Mouse (Mus musculus): ENCODE data around the gene Slc6a6.

Gene Slc6a6

GRCm38 (mm10) chr6:91683602-91684473 lies at the start of gene Slc6a6:
TSS of gene Slc6a6 (plus strand) at chr6:91684053.
- DNase-seq (ENCODE audit: low spot score in 2 of 2): peak; percentile 80 to 91

GRCm38 (mm10) chr6:91634417-91634816 lies 49.4 kb upstream of the Slc6a6 start:
- DNase-seq (ENCODE audit: low spot score in 2 of 2): no peak

- no peak for DNase-seq (ENCODE audit: low spot score in 2 of 2)
Measured at GRCm38 (mm10) chr6:91634876-91635275, 49.0 kb upstream of the Slc6a6 start.

DNA sequence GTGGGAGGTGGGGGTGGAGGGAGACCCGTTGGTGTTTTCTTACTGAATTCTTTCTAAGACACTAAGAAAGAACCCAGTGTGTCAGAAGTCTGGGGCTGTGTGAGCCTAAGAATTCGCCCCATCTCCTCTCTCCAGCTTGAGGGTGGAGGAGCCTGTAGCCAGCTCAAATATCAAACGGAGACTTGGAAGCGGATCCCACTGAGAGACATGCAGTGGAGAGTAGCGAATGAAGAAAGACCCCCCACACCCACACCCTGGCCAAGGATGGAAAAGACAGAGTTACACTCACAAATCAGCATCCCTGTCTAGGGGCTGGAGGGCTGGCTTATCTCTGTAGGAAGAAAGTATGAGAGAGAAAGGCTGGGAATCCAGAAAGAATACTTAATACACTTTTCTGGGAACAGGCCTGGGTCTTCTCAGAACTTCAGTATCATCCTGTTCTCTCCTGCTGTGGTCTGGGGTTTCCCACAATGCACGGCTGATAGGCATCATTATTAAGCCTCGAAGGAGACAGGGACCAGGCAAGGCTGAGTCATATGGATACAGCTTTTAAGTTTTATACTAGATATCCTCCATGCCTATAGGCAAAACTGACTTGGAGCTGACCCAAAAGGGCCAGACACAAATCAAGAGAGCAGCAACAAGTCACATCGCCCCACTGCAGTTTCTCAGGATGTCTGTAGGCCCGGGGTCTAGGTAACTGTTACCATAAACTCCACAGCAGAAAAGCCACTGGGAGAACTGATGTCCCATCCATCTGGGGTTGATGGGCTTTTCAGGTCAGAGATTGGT lies 45.5 kb upstream of the Slc6a6 start:
- DNase-seq (ENCODE audit: low spot score in 2 of 2): no peak

- no peak for DNase-seq (ENCODE audit: low spot score in 2 of 2)
Measured at GRCm38 (mm10) chr6:91643011-91643410, 40.8 kb upstream of the Slc6a6 start.

DNA sequence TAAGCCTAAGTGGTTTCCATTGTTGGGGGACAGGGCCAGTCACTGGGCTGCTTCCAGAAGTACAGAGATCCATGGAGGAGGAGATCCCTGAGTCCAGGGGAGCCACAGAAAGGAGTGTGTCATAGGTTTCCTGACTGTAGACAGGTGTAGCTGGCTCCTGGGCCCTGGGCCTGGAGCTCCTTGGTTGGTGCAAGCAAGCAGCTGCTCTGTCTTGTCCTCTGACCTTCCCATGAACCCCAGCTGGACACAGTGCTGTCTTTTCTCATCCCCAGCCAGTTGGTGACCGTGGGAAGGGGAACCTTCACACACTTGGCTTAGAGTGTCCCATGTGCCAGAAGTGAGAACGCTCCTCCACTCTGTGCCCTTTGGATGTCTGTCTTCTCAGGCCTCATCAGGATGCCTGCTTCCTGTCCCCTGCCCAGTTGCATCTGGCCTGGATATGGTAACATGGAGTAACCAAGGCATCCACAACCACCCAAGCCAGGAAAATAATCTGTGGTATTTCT lies 40.4 kb upstream of the Slc6a6 start:
- DNase-seq (ENCODE audit: low spot score in 2 of 2): no peak

- no peak for DNase-seq (ENCODE audit: low spot score in 2 of 2)
Measured at GRCm38 (mm10) chr6:91646019-91646418, 37.8 kb upstream of the Slc6a6 start.

DNA sequence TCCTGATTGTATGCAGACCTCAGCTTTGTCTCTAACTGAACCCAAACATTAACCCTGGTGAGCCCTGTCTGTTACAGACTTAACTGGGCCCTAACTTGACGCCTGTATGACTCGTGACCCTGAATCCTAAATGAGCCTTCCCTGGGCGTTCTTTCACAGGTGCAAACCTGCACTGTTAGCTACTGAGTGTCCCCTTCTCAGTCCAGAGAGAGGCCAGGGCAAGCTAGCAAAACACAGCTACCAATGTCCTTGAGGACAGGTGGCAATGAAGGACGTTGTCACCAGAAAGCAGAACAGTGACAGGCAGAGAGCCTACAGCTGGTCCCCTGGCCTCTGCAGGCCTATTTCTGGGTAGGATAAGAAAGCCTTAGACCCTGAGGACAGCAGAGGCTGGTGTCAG lies 37.0 kb upstream of the Slc6a6 start:
- DNase-seq (ENCODE audit: low spot score in 2 of 2): no peak

DNA sequence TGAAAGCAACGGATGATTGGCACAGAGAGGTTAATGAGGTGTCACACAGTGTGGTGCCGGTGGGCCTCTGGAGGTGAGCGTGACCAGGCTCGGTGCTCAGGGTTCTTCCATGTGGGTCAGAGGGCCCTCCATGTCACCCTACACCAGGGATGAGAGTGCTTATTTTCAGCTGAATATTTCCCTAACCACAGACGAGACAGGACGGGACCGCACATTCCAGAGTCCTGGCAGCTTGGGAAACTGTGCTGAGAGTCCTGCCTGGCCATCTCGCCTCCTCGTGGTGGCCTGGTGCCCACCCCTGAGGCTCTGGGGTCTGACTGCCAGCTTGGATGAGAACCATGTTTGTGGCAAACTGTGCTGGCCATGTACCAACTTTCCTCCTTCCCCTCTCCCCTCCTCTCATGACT lies 36.5 kb upstream of the Slc6a6 start:
- no peak for DNase-seq (ENCODE audit: low spot score in 2 of 2)

DNA sequence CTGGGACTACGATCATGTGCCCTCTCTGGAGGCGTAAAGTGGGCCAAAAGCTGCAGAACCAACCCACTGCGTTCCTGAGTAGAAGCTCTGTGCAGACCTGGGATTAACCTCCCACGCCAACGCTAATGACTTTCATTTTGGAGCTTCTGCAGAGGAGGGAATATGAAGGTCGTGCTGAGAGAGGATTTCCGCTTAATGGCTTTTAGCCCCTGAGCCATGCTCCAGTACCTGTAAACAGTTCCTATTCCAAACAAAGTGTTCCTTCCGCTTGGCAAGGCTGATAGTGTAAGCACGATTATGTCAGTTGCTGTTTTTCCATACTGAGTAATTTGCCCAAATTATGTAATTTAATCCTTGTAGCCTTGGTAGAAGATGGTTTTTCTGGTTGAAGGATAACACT lies 33.6 kb upstream of the Slc6a6 start:
- DNase-seq (ENCODE audit: low spot score in 2 of 2): no peak

GRCm38 (mm10) chr6:91652296-91652695 lies 31.6 kb upstream of the Slc6a6 start:
- DNase-seq (ENCODE audit: low spot score in 2 of 2): no peak

DNA sequence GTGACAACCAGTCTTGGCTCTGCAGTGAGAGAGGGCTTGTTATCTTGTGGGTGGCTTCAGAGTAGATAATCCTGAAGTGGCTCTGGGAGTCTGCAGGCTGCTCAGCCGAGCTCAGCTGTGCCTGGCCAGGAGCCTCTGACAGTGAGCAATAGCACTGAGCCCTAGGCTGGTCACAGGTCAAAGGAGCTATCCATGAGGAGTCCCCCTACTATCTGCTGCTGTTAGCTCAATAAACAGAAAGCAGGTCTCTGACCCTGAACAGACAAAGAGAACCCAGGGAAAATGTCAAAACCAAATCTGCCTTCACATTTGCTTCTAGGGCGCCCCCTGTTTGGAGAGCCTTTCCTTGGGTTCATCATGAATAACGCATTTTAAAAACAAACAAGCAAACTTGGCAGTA lies 28.6 kb upstream of the Slc6a6 start:
- DNase-seq (ENCODE audit: low spot score in 2 of 2): no peak

GRCm38 (mm10) chr6:91655874-91656433 lies 27.9 kb upstream of the Slc6a6 start:
- no peak for DNase-seq (ENCODE audit: low spot score in 2 of 2)

DNA sequence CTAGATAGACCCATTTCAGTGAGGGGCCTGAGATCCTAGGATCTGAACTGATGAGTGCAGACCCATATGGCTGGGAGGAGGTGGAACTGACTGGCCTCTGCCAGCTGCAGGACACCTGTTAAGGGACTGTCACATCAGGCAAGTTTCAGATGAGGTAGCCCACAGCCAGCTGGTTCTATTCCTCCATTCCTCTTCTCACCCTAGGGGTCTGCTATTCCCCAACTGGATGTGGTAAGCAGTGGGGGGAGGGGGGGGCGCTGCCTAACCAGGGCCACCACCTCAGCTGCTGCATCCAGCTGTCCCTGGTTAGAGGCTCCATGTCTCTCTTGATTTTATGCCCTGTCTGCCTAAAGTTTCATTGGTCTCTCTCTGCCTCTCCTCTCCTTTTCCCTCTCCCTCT lies 25.6 kb upstream of the Slc6a6 start:
- DNase-seq (ENCODE audit: low spot score in 2 of 2): no peak

DNA sequence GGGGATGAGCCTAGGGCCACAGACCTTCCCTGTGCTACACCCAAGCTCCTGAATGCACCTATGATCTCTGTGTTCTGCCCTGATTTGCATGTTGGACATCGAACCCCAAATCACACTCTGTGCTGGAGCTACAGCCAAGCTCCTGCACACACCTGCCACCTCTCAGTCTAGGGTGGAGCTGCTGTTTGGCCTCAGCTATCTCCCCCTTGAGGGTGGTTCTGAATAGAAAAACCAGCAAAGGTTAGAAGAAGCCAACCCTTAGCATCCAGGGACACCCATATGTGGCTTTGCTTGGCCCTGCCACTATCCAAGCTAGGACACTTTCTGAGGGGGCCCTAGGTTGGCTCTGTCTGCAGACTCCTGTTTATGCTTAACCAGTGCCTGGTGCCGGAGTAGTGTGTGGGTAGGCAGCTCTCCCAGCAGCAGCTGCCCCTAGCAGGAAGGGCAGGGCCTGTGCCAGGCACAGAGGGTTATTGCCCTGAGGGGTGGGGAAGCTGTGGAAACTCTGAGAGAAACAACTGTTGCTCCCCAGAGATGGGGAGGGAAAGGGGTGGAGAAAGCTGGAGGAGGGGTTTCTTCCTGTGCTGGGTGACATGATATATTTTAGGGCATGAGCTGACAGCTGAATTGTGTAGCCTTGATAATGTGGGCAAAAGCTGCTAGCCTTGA lies 23.9 kb upstream of the Slc6a6 start:
- no peak for DNase-seq (ENCODE audit: low spot score in 2 of 2)

- no peak for DNase-seq (ENCODE audit: low spot score in 2 of 2)
Measured at GRCm38 (mm10) chr6:91662301-91662700, 21.6 kb upstream of the Slc6a6 start.

DNA sequence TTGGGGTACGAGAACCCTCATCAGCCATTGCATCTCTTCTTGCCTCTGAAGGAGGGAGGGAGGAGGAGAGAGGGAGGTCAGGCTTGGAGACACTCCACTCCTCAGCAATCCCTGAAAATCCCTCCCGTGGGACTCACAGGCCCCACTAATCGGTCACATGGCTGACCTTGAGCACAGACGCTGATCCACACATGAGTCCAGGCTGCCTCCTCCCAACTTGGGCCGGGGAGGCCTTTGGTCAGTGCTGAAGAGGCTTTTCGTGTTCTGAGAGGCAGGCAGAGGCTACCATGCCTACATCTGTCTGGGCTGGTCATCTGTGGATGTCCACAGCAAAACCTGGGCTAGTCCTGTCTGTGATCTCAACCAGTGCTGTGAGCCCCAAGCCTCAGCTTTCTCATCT lies 20.2 kb upstream of the Slc6a6 start:
- DNase-seq (ENCODE audit: low spot score in 2 of 2): no peak

DNA sequence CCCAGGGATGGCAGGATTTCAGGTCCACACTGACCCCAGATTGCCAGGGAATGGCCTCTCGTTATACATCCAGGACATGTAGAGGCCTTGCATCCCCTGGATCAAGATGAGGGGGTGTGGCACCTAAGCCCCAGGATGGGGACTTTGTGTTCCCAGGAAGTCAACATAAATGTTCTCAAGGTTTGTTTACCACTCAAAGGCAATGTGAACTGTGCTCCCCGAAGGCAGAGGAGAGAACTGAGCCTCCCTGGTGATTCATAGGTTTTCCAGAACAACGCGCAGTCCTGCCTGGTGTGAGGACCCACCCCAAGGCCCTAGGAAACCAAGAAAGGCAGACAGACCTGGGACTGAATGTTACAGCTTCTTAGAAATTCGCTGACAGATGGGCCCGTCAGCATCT lies 18.6 kb upstream of the Slc6a6 start:
- no peak for DNase-seq (ENCODE audit: low spot score in 2 of 2)

DNA sequence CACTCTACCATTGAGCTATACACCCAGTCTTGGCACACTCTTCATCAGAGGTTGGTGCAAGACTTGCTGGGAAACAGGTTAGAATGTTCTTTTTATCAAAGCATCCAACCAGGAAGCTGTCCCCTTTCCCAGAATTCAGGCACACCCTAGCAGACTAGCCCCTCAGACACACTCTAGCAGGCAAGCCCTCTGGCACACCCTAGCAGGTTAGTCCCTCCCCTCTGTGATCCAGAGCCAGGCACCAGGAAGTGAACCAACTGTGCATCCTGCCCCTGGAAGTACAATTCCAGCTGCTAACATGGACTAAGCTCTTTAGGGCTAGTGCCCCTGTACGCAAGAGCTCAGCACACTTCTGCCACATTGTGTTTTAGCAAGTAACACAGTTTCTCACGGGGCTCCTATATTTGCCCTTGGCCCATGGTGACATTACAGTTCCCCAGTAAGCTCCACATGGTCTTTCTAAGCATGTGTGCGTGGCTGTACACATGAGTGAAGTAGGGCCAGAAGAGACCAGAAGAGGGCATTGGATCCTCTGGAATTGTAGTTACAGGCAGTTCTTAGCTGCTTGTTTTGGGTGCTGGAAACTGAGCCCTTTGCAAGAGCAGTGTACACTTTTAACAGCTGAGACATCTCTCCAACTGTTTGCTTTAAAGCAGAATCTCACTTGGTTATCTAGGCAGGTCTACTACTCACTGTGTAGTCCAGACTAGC lies 17.7 kb upstream of the Slc6a6 start:
- no peak for DNase-seq (ENCODE audit: low spot score in 2 of 2)

DNA sequence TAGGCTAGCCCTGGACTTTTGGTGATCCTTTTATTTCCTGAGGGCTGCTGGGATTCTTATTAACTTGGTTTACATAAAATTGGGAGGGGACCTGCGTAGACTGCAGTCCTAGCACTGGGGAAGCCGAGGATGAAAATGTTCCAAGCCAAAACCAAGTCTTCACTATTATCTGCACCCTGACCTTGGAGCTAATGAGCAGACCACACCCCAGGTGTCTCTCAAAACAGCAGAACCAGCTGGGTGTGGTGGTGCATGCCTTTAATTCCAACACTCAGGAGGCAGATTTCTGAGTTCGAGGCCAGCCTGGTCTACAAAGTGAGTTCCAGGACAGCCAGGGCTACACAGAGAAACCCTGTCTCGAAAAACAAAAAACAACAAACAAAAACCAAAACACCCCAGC lies 16.7 kb upstream of the Slc6a6 start:
- DNase-seq (ENCODE audit: low spot score in 2 of 2): no peak

DNA sequence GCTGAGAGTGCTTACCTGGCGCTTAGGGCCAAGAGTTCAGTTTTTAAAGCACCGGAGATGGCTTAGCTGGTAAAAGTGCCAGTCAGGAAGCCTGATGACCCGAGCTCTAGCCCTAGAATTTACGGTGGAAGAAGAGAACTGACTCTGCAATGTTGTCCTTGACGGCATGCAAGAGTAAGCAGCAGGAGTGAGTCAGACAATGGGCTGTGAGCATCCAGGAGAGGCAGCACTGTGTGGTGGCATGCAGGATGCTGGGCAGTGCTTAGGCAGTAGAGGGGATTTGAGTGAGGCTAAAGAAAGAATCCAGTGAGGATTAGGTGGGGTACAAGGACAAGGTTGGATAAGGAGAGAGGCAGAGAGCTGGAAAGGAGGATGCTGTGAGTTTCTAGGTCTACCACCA lies 15.6 kb upstream of the Slc6a6 start:
- DNase-seq (ENCODE audit: low spot score in 2 of 2): no peak

Measured in spleen, postnatal 10 days (tissue).